Mouse (Mus musculus) ES-Bruce4 (cell line): ENCODE measurements at regions not wholly inside any gene's neighbourhood (a gene's known extent, or its start where the extent isn't known, plus 50 kb on each side); places are given as distances from the start of the nearest gene placed in this dataset.

Source experiments
- H3K27ac ChIP-seq: 2 replicates; pipeline ENCODE4 v1.5.1; 2012; ENCODE audit warnings: low read length, inconsistent platforms; ENCODE audit not compliant: insufficient read depth
- H3K27me3 ChIP-seq: 2 replicates; pipeline ENCODE4 v1.6.1; 2012; ENCODE audit warnings: mild to moderate bottlenecking, low read length, inconsistent platforms; ENCODE audit not compliant: control insufficient read depth, poor library complexity, insufficient read depth, severe bottlenecking
- H3K36me3 ChIP-seq: 2 replicates; pipeline ENCODE4 v1.6.1; 2012; ENCODE audit warnings: inconsistent platforms, mild to moderate bottlenecking, low read length, moderate library complexity; ENCODE audit not compliant: control insufficient read depth, poor library complexity, insufficient read depth, severe bottlenecking
- H3K4me1 ChIP-seq: one replicate; pipeline ENCODE4 v1.8.1; 2011; ENCODE audit warnings: low read length; ENCODE audit not compliant: control insufficient read depth, insufficient read depth
- H3K4me3 ChIP-seq: 2 replicates; pipeline ENCODE4 v1.5.1; 2011; ENCODE audit warnings: low read depth, mild to moderate bottlenecking, low read length
- H3K9ac ChIP-seq: 2 replicates; pipeline ENCODE4 v1.6.1; 2012; ENCODE audit warnings: low read depth, mild to moderate bottlenecking, inconsistent platforms; ENCODE audit not compliant: poor library complexity, severe bottlenecking
- H3K9me3 ChIP-seq: replicated peaks from 2 replicates; pipeline ENCODE4 v1.6.1; 2012; ENCODE audit warnings: mild to moderate bottlenecking, low read length, inconsistent platforms; ENCODE audit not compliant: control insufficient read depth, poor library complexity, insufficient read depth, severe bottlenecking
- CTCF ChIP-seq: IDR thresholded peaks from one replicate; pipeline ENCODE4 v1.8.1; 2011; ENCODE audit warnings: low read depth, low read length
- EP300 ChIP-seq: IDR thresholded peaks from 2 replicates; pipeline ENCODE4 v1.6.1; 2011; ENCODE audit warnings: low read depth, low read length; ENCODE audit not compliant: insufficient read depth
- POLR2A ChIP-seq: IDR thresholded peaks from one replicate; pipeline ENCODE4 v1.8.1; 2011; ENCODE audit warnings: low read length; ENCODE audit not compliant: insufficient read depth

DNA sequence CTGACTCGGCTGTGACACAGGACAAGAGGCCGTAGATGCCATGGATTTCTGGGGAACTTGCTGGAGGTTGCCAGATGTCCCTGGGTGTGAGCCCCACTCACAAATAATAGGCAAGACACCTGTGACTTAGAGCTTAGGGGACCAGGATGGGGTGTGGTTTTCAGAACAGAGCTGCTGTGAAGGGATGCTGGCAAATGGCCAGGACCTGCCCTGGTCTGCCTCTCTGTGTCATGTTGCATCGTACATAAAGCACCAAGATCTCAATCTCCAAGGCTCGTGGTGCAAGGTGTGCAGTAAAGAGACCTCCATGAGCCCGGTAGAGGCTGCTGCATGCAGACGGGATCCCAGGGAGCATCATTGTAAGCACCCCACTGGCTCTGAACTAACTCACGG lies 113.8 kb downstream of the 1810010D01Rik start:
- Histone ChIP-seq H3K9me3 (no peaks in the 10 kb centered on the region), H3K36me3 (no peaks in the 10 kb centered on the region), H3K27me3 (no peaks in the 10 kb centered on the region), H3K4me1 (no peaks in the 10 kb centered on the region), H3K4me3 (no peak overlapping the region), H3K27ac (no peak overlapping the region), H3K9ac (no peak overlapping the region)
- no peak for TF ChIP-seq EP300
- no peak for TF ChIP-seq POLR2A
- TF ChIP-seq CTCF: no peak

DNA sequence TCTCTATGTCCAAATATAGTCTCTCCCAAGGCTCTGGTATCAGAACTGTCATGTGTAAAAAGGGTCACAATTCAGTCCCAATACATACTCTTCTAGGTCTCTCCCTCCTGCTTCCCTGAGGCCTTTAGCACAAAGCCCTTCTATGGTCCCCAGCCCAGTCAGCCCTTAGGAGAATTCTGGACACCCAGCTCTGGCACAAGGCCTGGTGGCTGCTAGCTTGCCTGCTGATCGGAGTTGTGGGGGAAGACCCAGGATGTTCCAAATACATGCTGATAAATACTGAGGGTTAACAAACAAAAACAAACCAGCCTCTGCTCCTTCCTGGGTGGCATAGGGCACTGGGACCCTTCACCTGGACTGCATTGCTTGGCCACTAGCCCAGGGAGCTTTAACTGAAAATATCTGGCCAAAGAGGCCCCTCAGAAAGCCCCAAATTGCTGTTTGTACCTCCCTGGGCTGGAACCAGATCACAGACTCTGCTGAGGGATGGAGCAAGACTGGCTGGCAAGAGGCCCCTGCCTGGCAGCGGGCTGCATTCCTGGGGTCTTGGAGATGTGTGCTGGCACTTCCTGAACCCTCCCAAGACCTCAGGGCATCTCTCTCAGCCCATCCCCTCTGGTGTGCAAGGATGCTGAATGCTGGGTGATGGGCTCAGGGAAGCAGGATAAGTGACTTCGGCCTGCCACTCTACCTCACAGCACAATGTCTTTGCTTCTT lies 114.3 kb downstream of the 1810010D01Rik start:
- H3K9me3 ChIP-seq: no peaks in the 10 kb centered on the region
- no peak overlapping the region for H3K27ac ChIP-seq
- no peaks in the 10 kb centered on the region for H3K27me3 ChIP-seq
- TF ChIP-seq POLR2A: no peak
- no peak for TF ChIP-seq CTCF
- no peaks in the 10 kb centered on the region for H3K36me3 ChIP-seq
- H3K9ac ChIP-seq: no peak overlapping the region
- H3K4me1 ChIP-seq: no peaks in the 10 kb centered on the region
- H3K4me3 ChIP-seq: no peak overlapping the region

DNA sequence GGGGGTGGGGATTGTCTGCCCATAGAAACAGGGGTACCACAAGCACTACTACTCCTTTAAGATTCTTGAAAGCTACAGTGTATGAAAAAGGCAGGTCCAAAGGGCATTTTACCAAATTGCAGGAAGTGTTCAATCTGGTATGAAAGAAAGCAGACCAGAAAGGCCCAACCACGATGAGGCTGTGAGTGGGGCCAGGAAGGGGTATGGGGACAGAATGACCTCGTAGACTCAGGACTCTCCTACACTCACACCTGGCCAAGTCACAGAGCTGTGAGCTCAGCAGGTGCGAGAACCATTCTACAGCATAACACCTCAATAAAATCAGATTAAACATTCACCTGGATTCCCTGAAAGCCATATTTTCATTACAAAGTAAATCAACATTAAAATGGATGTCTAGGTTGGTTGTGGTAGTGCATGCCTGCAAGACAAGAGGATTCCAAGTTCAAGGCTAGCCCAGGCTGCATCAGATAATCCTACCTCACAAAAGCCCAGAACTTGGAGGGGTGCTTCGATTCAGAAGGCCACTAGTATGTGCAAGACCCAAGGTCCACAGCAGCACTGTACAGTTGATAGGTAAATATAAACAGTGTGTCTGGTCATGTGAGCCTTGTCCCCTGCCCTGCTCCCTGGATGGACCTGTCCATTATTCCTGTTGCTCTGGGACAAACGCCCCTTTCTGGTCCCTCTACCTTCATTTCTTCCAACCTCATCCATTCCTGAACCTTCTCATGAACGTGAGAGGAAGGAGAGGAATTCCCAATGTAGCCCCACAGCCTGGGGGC lies 115.3 kb downstream of the 1810010D01Rik start:
- Histone ChIP-seq H3K9me3 (no peaks in the 10 kb centered on the region), H3K9ac (no peak overlapping the region), H3K4me3 (no peak overlapping the region), H3K4me1 (no peaks in the 10 kb centered on the region), H3K27me3 (no peaks in the 10 kb centered on the region), H3K27ac (no peak overlapping the region), H3K36me3 (no peaks in the 10 kb centered on the region)
- TF ChIP-seq EP300: no peak
- no peak for TF ChIP-seq POLR2A
- TF ChIP-seq CTCF: no peak

DNA sequence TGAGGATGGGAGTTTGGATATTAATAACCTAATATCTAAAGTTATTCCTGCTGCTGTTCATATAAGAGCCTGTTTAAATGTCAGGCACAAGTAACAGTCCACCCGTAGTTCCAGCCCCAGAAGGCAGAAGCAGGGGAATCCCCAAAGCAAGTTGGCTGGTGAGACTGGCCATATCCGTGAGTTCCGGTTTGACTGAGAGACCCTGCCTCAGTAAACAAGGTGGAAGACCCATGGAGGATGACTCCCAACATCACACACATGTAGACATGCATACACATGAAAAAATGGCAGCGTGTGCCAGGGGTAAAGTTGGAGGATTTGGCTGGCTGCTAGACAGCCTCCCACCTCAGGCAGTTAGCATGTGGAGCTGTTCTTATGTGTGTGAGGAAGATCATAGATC lies 117.1 kb downstream of the 1810010D01Rik start:
- no peaks in the 10 kb centered on the region for H3K4me1 ChIP-seq
- no peaks in the 10 kb centered on the region for H3K9me3 ChIP-seq
- no peaks in the 10 kb centered on the region for H3K36me3 ChIP-seq
- H3K27me3 ChIP-seq: no peaks in the 10 kb centered on the region
- TF ChIP-seq EP300 (no peak), CTCF (no peak), POLR2A (no peak)
- no peak overlapping the region for H3K4me3 ChIP-seq
- H3K9ac ChIP-seq: no peak overlapping the region
- no peak overlapping the region for H3K27ac ChIP-seq

DNA sequence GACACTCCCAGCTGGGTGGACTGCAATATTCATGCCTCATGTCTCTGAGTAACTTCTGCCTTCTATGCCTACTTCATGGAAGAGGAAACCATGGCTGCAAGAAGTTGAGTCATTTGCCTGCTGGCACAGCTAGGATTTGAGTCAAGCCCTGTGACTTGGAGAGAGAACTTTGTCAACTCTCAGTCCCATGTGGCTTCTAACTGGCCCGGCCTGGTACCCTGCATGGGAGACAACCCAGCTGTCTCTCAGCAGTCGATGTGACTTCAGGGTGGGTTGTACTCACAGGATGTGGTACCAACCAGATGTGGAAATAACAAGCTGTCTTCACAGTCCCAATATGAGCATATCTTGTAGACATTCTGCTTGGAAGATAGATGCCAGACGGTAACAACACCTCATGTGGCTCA lies 118.6 kb downstream of the 1810010D01Rik start:
- H3K36me3 ChIP-seq: no peaks in the 10 kb centered on the region
- H3K27ac ChIP-seq: no peak overlapping the region
- no peaks in the 10 kb centered on the region for H3K4me1 ChIP-seq
- H3K27me3 ChIP-seq: no peaks in the 10 kb centered on the region
- H3K9ac ChIP-seq: no peak overlapping the region
- H3K9me3 ChIP-seq: peaks cover 4% of the 10 kb centered on the region; the same call in 1 of the 2 replicates
- H3K4me3 ChIP-seq: no peak overlapping the region
- no peak for TF ChIP-seq CTCF
- TF ChIP-seq POLR2A: no peak
- no peak for TF ChIP-seq EP300

DNA sequence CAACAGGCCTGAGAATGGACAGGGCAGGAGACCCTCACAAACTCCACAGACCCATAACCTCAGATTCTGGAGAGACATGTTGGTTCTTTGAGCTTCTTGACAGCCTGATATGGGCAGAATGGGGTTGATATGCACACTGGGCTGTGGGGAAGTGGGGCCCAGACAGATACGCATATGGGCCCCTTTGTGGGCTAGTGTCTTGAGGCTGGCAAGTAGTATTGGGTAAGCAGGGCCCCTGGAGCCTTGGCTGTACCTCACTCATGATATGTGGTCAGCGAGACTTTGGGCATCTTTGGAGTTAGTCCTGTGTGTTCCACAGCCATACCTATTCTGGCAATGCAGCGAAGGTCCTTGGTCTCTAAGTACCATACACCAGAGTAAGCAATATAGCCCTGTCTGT lies 119.3 kb downstream of the 1810010D01Rik start:
- Histone ChIP-seq H3K9me3 (peaks cover 4% of the 10 kb centered on the region; the same call in 1 of the 2 replicates), H3K27ac (no peak overlapping the region), H3K4me1 (no peaks in the 10 kb centered on the region), H3K4me3 (no peak overlapping the region), H3K36me3 (no peaks in the 10 kb centered on the region), H3K9ac (no peak overlapping the region), H3K27me3 (no peaks in the 10 kb centered on the region)
- TF ChIP-seq CTCF: no peak
- no peak for TF ChIP-seq EP300
- no peak for TF ChIP-seq POLR2A
